21 mouse cellular contexts compared by ENCODE assay signal in the genomic region with DNA sequence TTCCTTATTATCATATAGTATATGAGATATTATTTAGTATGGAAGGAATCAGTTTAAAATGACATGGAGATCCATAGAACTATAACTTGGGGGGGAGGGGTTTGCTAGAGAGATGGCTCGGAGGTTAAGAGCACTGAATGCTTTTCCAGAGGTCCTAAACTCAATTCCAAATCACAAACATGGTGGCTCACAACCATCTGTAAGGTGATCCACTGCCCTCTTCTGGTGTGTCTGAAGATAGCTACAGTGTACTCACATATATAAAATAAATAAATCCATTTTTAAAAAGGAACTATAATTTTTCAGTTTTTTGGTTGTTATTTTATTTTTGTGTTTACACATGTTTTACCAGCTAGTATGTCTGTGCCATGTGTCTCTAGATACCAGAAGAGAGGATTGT. TPM values are rescaled to one million over a fixed set of nuclear protein-coding genes. Genes with fewer than 3 reads are reported as not detected.
DNase-seq lines count a peak whose midpoint lies in the region; ATAC-seq and TF ChIP-seq lines count a peak whose summit lies in the region.
"Had no signal": no experiment of that assay in that cellular context is flagged by ENCODE, and none has a peak within 500 bp of the region (broad histone marks: within the 10 kb centered on the region; RNA-seq: fewer than 3 reads in every experiment).

No protein-coding gene starts in this region.

- WGBS in forebrain, postnatal 0 days: 65% methylated on average over 1 of the region's 1 CpGs
- 61% methylated on average over 1 of the region's 1 CpGs for WGBS in forebrain, embryonic 13.5 days
- WGBS in midbrain, postnatal 0 days: 71% methylated on average over 1 of the region's 1 CpGs
- WGBS in midbrain, embryonic 14.5 days: 71% methylated on average over 1 of the region's 1 CpGs
- 80% methylated on average over 1 of the region's 1 CpGs for WGBS in stomach, postnatal 0 days

- peak; percentile 18; the same call in 1 of the 2 replicates for TF ChIP-seq CTCF in forebrain, postnatal 0 days (IDR thresholded peaks at IDR 0.05; ENCODE audit: low read depth)
- peak; percentile 65 for TF ChIP-seq CTCF in layer of hippocampus, adult 2 months (conservative IDR thresholded peaks at IDR 0.05)
- TF ChIP-seq CTCF in midbrain, postnatal 0 days (IDR thresholded peaks at IDR 0.05): peak; percentile 38
- TF ChIP-seq CTCF in stomach, postnatal 0 days (IDR thresholded peaks at IDR 0.05; ENCODE audit: low read depth): peak; percentile 34

- no peak for TF ChIP-seq EP300 in stomach, postnatal 0 days (optimal IDR thresholded peaks at IDR 0.05)

- no peaks in the 10 kb centered on the region for H3K9me3 ChIP-seq in forebrain, postnatal 0 days (ENCODE audit: low read length)
- no peaks in the 10 kb centered on the region; the same call in 1 of the 2 replicates for H3K9me3 ChIP-seq in forebrain, embryonic 13.5 days (replicated peaks)
- H3K9me3 ChIP-seq in midbrain, postnatal 0 days (ENCODE audit: low read length): no peaks in the 10 kb centered on the region
- no peaks in the 10 kb centered on the region for H3K9me3 ChIP-seq in midbrain, embryonic 14.5 days (ENCODE audit: control insufficient read depth, low read length)
- no peaks in the 10 kb centered on the region for H3K9me3 ChIP-seq in stomach, postnatal 0 days (ENCODE audit: control insufficient read depth, low read length)
- H3K9me3 ChIP-seq: limb, embryonic 13.5 days had no signal

- H3K4me2 ChIP-seq in forebrain, postnatal 0 days (ENCODE audit: low read depth): no peak overlapping the region
- H3K4me2 ChIP-seq in forebrain, embryonic 13.5 days: no peak overlapping the region
- no peak overlapping the region for H3K4me2 ChIP-seq in midbrain, postnatal 0 days (ENCODE audit: low read depth, low read length, poor library complexity, severe bottlenecking)
- no peak overlapping the region for H3K4me2 ChIP-seq in midbrain, embryonic 14.5 days (ENCODE audit: low read length)
- no peak overlapping the region for H3K4me2 ChIP-seq in stomach, postnatal 0 days (replicated peaks; ENCODE audit: low read depth)
- H3K4me2 ChIP-seq: limb, embryonic 13.5 days had no signal

- intact Hi-C loops in heart, postnatal 25 days (cut with DNase I): no loop called here

- H3K27me3 ChIP-seq in forebrain, postnatal 0 days (ENCODE audit: insufficient read depth, low read length): no peaks in the 10 kb centered on the region
- H3K27me3 ChIP-seq in forebrain, embryonic 13.5 days: no peaks in the 10 kb centered on the region
- H3K27me3 ChIP-seq in midbrain, postnatal 0 days (ENCODE audit: insufficient read depth, low read length): no peaks in the 10 kb centered on the region
- no peaks in the 10 kb centered on the region for H3K27me3 ChIP-seq in midbrain, embryonic 14.5 days (ENCODE audit: control insufficient read depth, insufficient read depth, low read length)
- H3K27me3 ChIP-seq in stomach, postnatal 0 days (ENCODE audit: control insufficient read depth, insufficient read depth, low read length): no peaks in the 10 kb centered on the region
- H3K27me3 ChIP-seq: limb, embryonic 13.5 days had no signal

- no peak for ATAC-seq in forebrain, postnatal 0 days
- ATAC-seq in forebrain, embryonic 13.5 days: no peak
- ATAC-seq in midbrain, postnatal 0 days (ENCODE audit: low FRiP score): no peak
- ATAC-seq in midbrain, embryonic 14.5 days (ENCODE audit: low FRiP score, low TSS enrichment): no peak
- ATAC-seq in stomach, postnatal 0 days (ENCODE audit: low FRiP score, low TSS enrichment): no peak
- ATAC-seq: forebrain, embryonic 16.5 days; hindbrain, embryonic 16.5 days; midbrain, embryonic 16.5 days had no signal

- H3K4me1 ChIP-seq in forebrain, postnatal 0 days (ENCODE audit: insufficient read depth): peaks cover 17% of the 10 kb centered on the region
- H3K4me1 ChIP-seq in forebrain, embryonic 13.5 days: peaks cover 28% of the 10 kb centered on the region
- peaks cover 9% of the 10 kb centered on the region; the same call in 1 of the 2 replicates for H3K4me1 ChIP-seq in midbrain, postnatal 0 days (ENCODE audit: insufficient read depth, low read length)
- H3K4me1 ChIP-seq in midbrain, embryonic 14.5 days (ENCODE audit: control insufficient read depth, insufficient read depth, low read length): peaks cover 21% of the 10 kb centered on the region
- peaks cover 7% of the 10 kb centered on the region; the same call in 1 of the 2 replicates for H3K4me1 ChIP-seq in stomach, postnatal 0 days (replicated peaks; ENCODE audit: control insufficient read depth, insufficient read depth)

- H3K9ac ChIP-seq in forebrain, postnatal 0 days: no peak overlapping the region
- H3K9ac ChIP-seq in forebrain, embryonic 13.5 days: no peak overlapping the region
- no peak overlapping the region for H3K9ac ChIP-seq in midbrain, postnatal 0 days (replicated peaks; ENCODE audit: low read length, poor library complexity, severe bottlenecking)
- H3K9ac ChIP-seq in midbrain, embryonic 14.5 days (replicated peaks; ENCODE audit: low read length): no peak overlapping the region
- no peak overlapping the region for H3K9ac ChIP-seq in stomach, postnatal 0 days (ENCODE audit: low read length)
- H3K9ac ChIP-seq: limb, embryonic 13.5 days had no signal

- no peak overlapping the region for H3K4me3 ChIP-seq in forebrain, postnatal 0 days (ENCODE audit: low read depth, low read length)
- H3K4me3 ChIP-seq in forebrain, embryonic 13.5 days: no peak overlapping the region
- H3K4me3 ChIP-seq in layer of hippocampus, adult 2 months: no peak overlapping the region
- H3K4me3 ChIP-seq in midbrain, postnatal 0 days (ENCODE audit: low read depth, low read length): no peak overlapping the region
- H3K4me3 ChIP-seq in midbrain, embryonic 14.5 days (replicated peaks; ENCODE audit: low read depth, low read length): no peak overlapping the region
- no peak overlapping the region for H3K4me3 ChIP-seq in stomach, postnatal 0 days (ENCODE audit: low read depth, low read length)
- H3K4me3 ChIP-seq: limb, embryonic 13.5 days had no signal

- peaks cover 6% of the 10 kb centered on the region; the same call in 1 of the 2 replicates for H3K36me3 ChIP-seq in forebrain, postnatal 0 days (ENCODE audit: insufficient read depth)
- H3K36me3 ChIP-seq in forebrain, embryonic 13.5 days (ENCODE audit: poor library complexity, severe bottlenecking): peaks cover 7% of the 10 kb centered on the region
- peaks cover 3% of the 10 kb centered on the region; the same call in 1 of the 2 replicates for H3K36me3 ChIP-seq in midbrain, postnatal 0 days (ENCODE audit: insufficient read depth, low read length)
- H3K36me3 ChIP-seq in midbrain, embryonic 14.5 days (ENCODE audit: control insufficient read depth, insufficient read depth, low read length): peaks cover 6% of the 10 kb centered on the region; the same call in 1 of the 2 replicates
- no peaks in the 10 kb centered on the region for H3K36me3 ChIP-seq in stomach, postnatal 0 days (ENCODE audit: control insufficient read depth, insufficient read depth, low read length)

- no peak for DNase-seq in forebrain, postnatal 0 days
- DNase-seq in layer of hippocampus, adult 2 months (ENCODE audit: low spot score in 2 of 2): no peak
- DNase-seq in layer of hippocampus, adult 11-12 months (ENCODE audit: low spot score): no peak
- DNase-seq in midbrain, postnatal 0 days (ENCODE audit: low spot score): no peak
- no peak for DNase-seq in midbrain, embryonic 14.5 days
- DNase-seq in stomach, postnatal 0 days (ENCODE audit: low spot score): no peak
- no peak for DNase-seq in heart, postnatal 25 days (ENCODE audit: low spot score)
- DNase-seq: adrenal gland, postnatal 25 days; B cell, adult 2 months; gastrocnemius, postnatal 36 days; kidney, adult 18-20 months; kidney, postnatal 10 days; lung, adult 2 months; right cerebral cortex, postnatal 4 days; thymus, postnatal 25 days had no signal

- no peak overlapping the region for H3K27ac ChIP-seq in forebrain, postnatal 0 days (ENCODE audit: low read depth, low read length)
- no peak overlapping the region for H3K27ac ChIP-seq in forebrain, embryonic 13.5 days
- no peak overlapping the region for H3K27ac ChIP-seq in layer of hippocampus, adult 2 months
- H3K27ac ChIP-seq in midbrain, postnatal 0 days (ENCODE audit: low read depth, low read length): no peak overlapping the region
- no peak overlapping the region for H3K27ac ChIP-seq in midbrain, embryonic 14.5 days (replicated peaks; ENCODE audit: low read depth, low read length)
- no peak overlapping the region for H3K27ac ChIP-seq in stomach, postnatal 0 days (replicated peaks)
- H3K27ac ChIP-seq: limb, embryonic 13.5 days; macrophage had no signal

RNA-seq across cellular contexts. Expression of a gene that starts 1.7 kb away (rescaled TPM):
- 91.4 and 106 TPM in 2 replicates for total RNA-seq in forebrain, postnatal 0 days (2014; rRNA removed)
- polyA plus RNA-seq in forebrain, postnatal 0 days (2015; fragmentation: Nextera tagmentation; extraction: Ambion mirVana): 150 and 169 TPM in 2 replicates
- 134 and 138 TPM in 2 replicates for polyA plus RNA-seq in forebrain, embryonic 13.5 days (2015; fragmentation: Nextera tagmentation; extraction: Ambion mirVana)
- 100 to 1,000 TPM; 238 to 248 TPM for total RNA-seq in layer of hippocampus, adult 2 months (2021)
- total RNA-seq in midbrain, postnatal 0 days (2014; rRNA removed): 103 and 118 TPM in 2 replicates
- 154 and 158 TPM in 2 replicates for polyA plus RNA-seq in midbrain, postnatal 0 days (2015; fragmentation: Nextera tagmentation; extraction: Ambion mirVana)
- 96.5 and 122 TPM in 2 replicates for polyA plus RNA-seq in midbrain, embryonic 14.5 days (2014; fragmentation: Nextera tagmentation; extraction: Ambion mirVana)
- polyA plus RNA-seq in stomach, postnatal 0 days (2015; fragmentation: Nextera tagmentation; extraction: Ambion mirVana): 84.0 and 93.0 TPM in 2 replicates
- 100 to 1,000 TPM; 389 to 406 TPM for total RNA-seq in heart, postnatal 25 days (2021)

RNA-seq across cellular contexts. Expression of a gene that starts 5.1 kb away (rescaled TPM):
- total RNA-seq in forebrain, postnatal 0 days (2014; rRNA removed): 35.9 and 41.7 TPM in 2 replicates
- 40.7 and 45.2 TPM in 2 replicates for polyA plus RNA-seq in forebrain, postnatal 0 days (2015; fragmentation: Nextera tagmentation; extraction: Ambion mirVana)
- polyA plus RNA-seq in forebrain, embryonic 13.5 days (2015; fragmentation: Nextera tagmentation; extraction: Ambion mirVana): 53.7 and 54.0 TPM in 2 replicates
- total RNA-seq in layer of hippocampus, adult 2 months (2021): 10 to 100 TPM; 40.9 to 42.6 TPM
- total RNA-seq in midbrain, postnatal 0 days (2014; rRNA removed): 29.6 and 36.7 TPM in 2 replicates
- polyA plus RNA-seq in midbrain, postnatal 0 days (2015; fragmentation: Nextera tagmentation; extraction: Ambion mirVana): 42.8 and 43.5 TPM in 2 replicates
- 49.6 and 50.0 TPM in 2 replicates for polyA plus RNA-seq in midbrain, embryonic 14.5 days (2014; fragmentation: Nextera tagmentation; extraction: Ambion mirVana)
- polyA plus RNA-seq in stomach, postnatal 0 days (2015; fragmentation: Nextera tagmentation; extraction: Ambion mirVana): 32.6 and 32.9 TPM in 2 replicates
- total RNA-seq in heart, postnatal 25 days (2021): 100 to 1,000 TPM; 159 to 164 TPM

RNA-seq across cellular contexts. Expression of a gene that starts 26.4 kb away (rescaled TPM):
- total RNA-seq in forebrain, postnatal 0 days (2014; rRNA removed): 259 and 351 TPM in 2 replicates
- polyA plus RNA-seq in forebrain, postnatal 0 days (2015; fragmentation: Nextera tagmentation; extraction: Ambion mirVana): 1,192 and 1,422 TPM in 2 replicates
- polyA plus RNA-seq in forebrain, embryonic 13.5 days (2015; fragmentation: Nextera tagmentation; extraction: Ambion mirVana): 1,571 and 1,757 TPM in 2 replicates
- total RNA-seq in layer of hippocampus, adult 2 months (2021): 100 to 1,000 TPM; 727 to 730 TPM
- total RNA-seq in midbrain, postnatal 0 days (2014; rRNA removed): 196 and 214 TPM in 2 replicates
- polyA plus RNA-seq in midbrain, postnatal 0 days (2015; fragmentation: Nextera tagmentation; extraction: Ambion mirVana): 893 and 930 TPM in 2 replicates
- polyA plus RNA-seq in midbrain, embryonic 14.5 days (2014; fragmentation: Nextera tagmentation; extraction: Ambion mirVana): 1,201 and 1,312 TPM in 2 replicates
- 1,661 and 1,792 TPM in 2 replicates for polyA plus RNA-seq in stomach, postnatal 0 days (2015; fragmentation: Nextera tagmentation; extraction: Ambion mirVana)
- total RNA-seq in heart, postnatal 25 days (2021): 100 to 1,000 TPM in 1 of 2 experiments, 10 to 100 TPM in 1; 90.1 to 120 TPM

RNA-seq across cellular contexts. Expression of a gene that starts 38.7 kb away (rescaled TPM):
- 32.8 and 40.8 TPM in 2 replicates for total RNA-seq in forebrain, postnatal 0 days (2014; rRNA removed)
- 85.9 and 96.6 TPM in 2 replicates for polyA plus RNA-seq in forebrain, postnatal 0 days (2015; fragmentation: Nextera tagmentation; extraction: Ambion mirVana)
- polyA plus RNA-seq in forebrain, embryonic 13.5 days (2015; fragmentation: Nextera tagmentation; extraction: Ambion mirVana): 102 and 112 TPM in 2 replicates
- 100 to 1,000 TPM; 103 to 104 TPM for total RNA-seq in layer of hippocampus, adult 2 months (2021)
- 33.2 and 41.5 TPM in 2 replicates for total RNA-seq in midbrain, postnatal 0 days (2014; rRNA removed)
- polyA plus RNA-seq in midbrain, postnatal 0 days (2015; fragmentation: Nextera tagmentation; extraction: Ambion mirVana): 95.5 and 101 TPM in 2 replicates
- polyA plus RNA-seq in midbrain, embryonic 14.5 days (2014; fragmentation: Nextera tagmentation; extraction: Ambion mirVana): 95.6 and 106 TPM in 2 replicates
- 83.9 and 85.3 TPM in 2 replicates for polyA plus RNA-seq in stomach, postnatal 0 days (2015; fragmentation: Nextera tagmentation; extraction: Ambion mirVana)
- total RNA-seq in heart, postnatal 25 days (2021): 10 to 100 TPM; 31.6 to 37.8 TPM

RNA-seq across cellular contexts. Expression of a gene that starts 52.6 kb away (rescaled TPM):
- total RNA-seq in forebrain, postnatal 0 days (2014; rRNA removed): 43.7 and 49.9 TPM in 2 replicates
- 112 and 117 TPM in 2 replicates for polyA plus RNA-seq in forebrain, postnatal 0 days (2015; fragmentation: Nextera tagmentation; extraction: Ambion mirVana)
- 255 and 263 TPM in 2 replicates for polyA plus RNA-seq in forebrain, embryonic 13.5 days (2015; fragmentation: Nextera tagmentation; extraction: Ambion mirVana)
- 100 to 1,000 TPM in 1 of 2 experiments, 10 to 100 TPM in 1; 91.4 to 102 TPM for total RNA-seq in layer of hippocampus, adult 2 months (2021)
- 44.1 and 45.5 TPM in 2 replicates for total RNA-seq in midbrain, postnatal 0 days (2014; rRNA removed)
- polyA plus RNA-seq in midbrain, postnatal 0 days (2015; fragmentation: Nextera tagmentation; extraction: Ambion mirVana): 88.0 and 93.8 TPM in 2 replicates
- 132 and 150 TPM in 2 replicates for polyA plus RNA-seq in midbrain, embryonic 14.5 days (2014; fragmentation: Nextera tagmentation; extraction: Ambion mirVana)
- 121 and 129 TPM in 2 replicates for polyA plus RNA-seq in stomach, postnatal 0 days (2015; fragmentation: Nextera tagmentation; extraction: Ambion mirVana)
- total RNA-seq in heart, postnatal 25 days (2021): 10 to 100 TPM; 18.5 to 20.6 TPM
